Mouse (Mus musculus) stomach, postnatal 0 days (tissue): ENCODE measurements around the gene Sqstm1. TPM values are rescaled to one million over a fixed set of nuclear protein-coding genes. Genes with fewer than 3 reads are reported as not detected.
A peak's percentile ranks its signal among the peaks of the same experiment; 100 is the strongest.

Experiments used
- ATAC-seq: fragments of 200-750 bp; cut with Nextera tagmentation; 2 replicates; pipeline ENCODE4 v1.8.0; 2017; ENCODE audit not compliant: low FRiP score, low TSS enrichment
- DNase-seq: peaks from one replicate; pipeline ENCODE4 v3.0.0-alpha.2; 2016; ENCODE audit warnings: low spot score
- H3K27ac ChIP-seq: fragments of 300-500 bp; sonication (generic); replicated peaks from 2 replicates; pipeline ENCODE4 v1.5.1; 2014; ENCODE audit warnings: mild to moderate bottlenecking, control low read depth
- H3K27me3 ChIP-seq: fragments of 300-500 bp; sonication (generic); 2 replicates; pipeline ENCODE4 v1.6.1; 2014; ENCODE audit warnings: low read length; ENCODE audit not compliant: control insufficient read depth, insufficient read depth
- H3K36me3 ChIP-seq: fragments of 300-500 bp; sonication (generic); 2 replicates; pipeline ENCODE4 v1.6.1; 2014; ENCODE audit warnings: low read length, mixed read lengths; ENCODE audit not compliant: control insufficient read depth, insufficient read depth
- H3K4me1 ChIP-seq: fragments of 300-500 bp; sonication (generic); replicated peaks from 2 replicates; pipeline ENCODE4 v1.6.1; 2014; ENCODE audit warnings: antibody characterized with exemption; ENCODE audit not compliant: control insufficient read depth, insufficient read depth
- H3K4me2 ChIP-seq: fragments of 300-500 bp; sonication (generic); replicated peaks from 2 replicates; pipeline ENCODE4 v1.6.1; 2014; ENCODE audit warnings: low read depth, mild to moderate bottlenecking, control low read depth, moderate library complexity
- H3K4me3 ChIP-seq: fragments of 300-500 bp; sonication (generic); 2 replicates; pipeline ENCODE4 v1.5.1; 2014; ENCODE audit warnings: low read depth, low read length, control low read depth
- H3K9ac ChIP-seq: fragments of 300-500 bp; sonication (generic); 2 replicates; pipeline ENCODE4 v1.6.1; 2014; ENCODE audit warnings: mild to moderate bottlenecking, low read length, control low read depth, mixed read lengths
- H3K9me3 ChIP-seq: fragments of 300-500 bp; sonication (generic); 2 replicates; pipeline ENCODE4 v1.6.1; 2016; ENCODE audit warnings: low read length; ENCODE audit not compliant: control insufficient read depth
- CTCF ChIP-seq: IDR thresholded peaks from 2 replicates; pipeline ENCODE4 v1.5.1; 2016; ENCODE audit warnings: antibody characterized with exemption, low read depth, mild to moderate bottlenecking, moderate library complexity
- EP300 ChIP-seq: optimal IDR thresholded peaks from 2 replicates; pipeline ENCODE3; 2016; ENCODE audit warnings: antibody characterized with exemption
- WGBS: fragments of 180-500 bp; shearing (Covaris S2); extraction: QIAGEN DNeasy Blood & Tissue Kit; methylation state at CpG from one replicate; pipeline ENCODE4 v1.1.7; 2014; 5-methylcytosine and 5-hydroxymethylcytosine counted together
- polyA plus RNA-seq: library from polyadenylated mRNA; unstranded; fragments of >200 nt; fragmentation: Nextera tagmentation; extraction: Ambion mirVana; gene quantifications from 2 replicates; pipeline ENCODE4 v1.2.1, GENCODE M21; 2015

Sqstm1 gene
- polyA plus RNA-seq, 1 experiment from 2014 or later: 211 TPM

DNA sequence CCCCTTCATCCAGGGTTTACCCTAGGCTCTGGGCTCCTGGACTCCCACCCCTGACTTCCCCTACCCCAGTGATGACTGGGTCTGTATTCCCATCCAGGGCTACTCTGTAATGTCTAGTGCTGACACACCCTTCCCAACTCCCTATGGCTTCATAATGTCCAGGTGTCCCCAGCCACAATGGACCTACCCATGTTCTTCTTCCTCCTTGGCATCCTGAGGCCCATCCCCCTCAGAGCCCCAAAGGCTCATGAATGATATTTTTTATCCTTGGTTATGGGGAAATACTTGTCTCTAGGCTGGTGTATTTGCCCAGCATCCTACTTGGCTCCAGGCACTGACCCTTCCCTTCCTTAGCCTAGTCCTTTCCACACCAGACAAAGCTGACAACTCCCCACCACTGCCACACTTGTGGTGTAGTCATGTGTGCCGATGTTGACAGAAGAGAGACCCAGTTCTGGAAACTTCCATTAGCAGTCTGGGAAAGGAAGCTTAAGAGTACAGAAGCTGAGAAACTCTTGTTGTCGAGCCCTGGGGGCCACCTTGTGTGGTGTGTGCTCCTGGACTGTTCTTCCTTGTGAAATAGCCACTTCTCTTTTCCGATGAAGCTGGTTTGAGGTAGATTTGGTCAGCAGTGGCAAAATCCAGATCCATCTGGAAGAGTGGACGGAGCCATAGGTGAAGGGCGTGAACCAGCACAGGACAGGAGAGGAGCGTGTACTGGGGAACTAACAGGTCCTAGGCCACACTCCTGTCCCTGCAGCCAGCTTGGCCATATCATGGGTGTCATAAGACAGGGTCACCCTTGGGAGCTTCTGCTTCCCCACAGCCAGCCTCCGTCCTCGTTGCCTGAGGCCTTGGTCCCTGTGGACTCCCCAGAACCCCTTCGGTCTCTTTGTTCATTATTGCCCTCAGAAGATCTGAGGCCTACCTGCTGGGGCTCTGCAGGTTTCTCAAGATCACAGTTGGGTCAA lies 28.5 kb upstream of the Sqstm1 start:
- H3K4me3 ChIP-seq: no peak overlapping the region
- no peaks in the 10 kb centered on the region for H3K9me3 ChIP-seq
- H3K36me3 ChIP-seq: no peaks in the 10 kb centered on the region; the same call in 1 of the 2 replicates
- H3K27ac ChIP-seq: peak overlapping the region; percentile 24; the same call in 1 of the 2 replicates
- 0 out of 2 replicates have a peak, but pooled peaks cover 4% of the 10 kb centered on the region for H3K4me1 ChIP-seq
- no peak overlapping the region for H3K9ac ChIP-seq
- DNase-seq: no peak
- no peak for ATAC-seq
- H3K27me3 ChIP-seq: no peaks in the 10 kb centered on the region
- no peak overlapping the region for H3K4me2 ChIP-seq
- WGBS: 86% methylated on average over 9 of the region's 9 CpGs
- TF ChIP-seq EP300 (no peak), CTCF (no peak)

DNA sequence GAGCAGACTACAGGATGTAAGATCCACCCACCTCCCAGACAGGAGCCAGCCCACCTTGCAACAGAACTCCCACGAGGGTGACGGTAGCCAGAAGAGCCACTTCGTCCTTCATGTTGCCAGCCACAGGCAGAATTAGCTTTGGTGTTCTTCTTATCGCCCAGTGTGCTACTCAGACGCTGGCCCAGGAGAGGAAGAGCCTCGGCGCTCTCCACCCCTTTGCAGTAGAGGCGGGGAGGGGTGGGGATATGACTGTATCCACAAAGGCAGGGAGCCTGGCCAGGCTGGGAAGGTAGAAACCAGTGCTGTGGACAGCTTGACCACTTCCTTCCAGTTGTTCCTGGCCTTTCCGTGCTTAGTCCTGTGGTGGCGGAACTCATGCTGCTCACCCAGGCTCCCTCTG lies 27.7 kb upstream of the Sqstm1 start, which contains the start of gene Ltc4s:
Gene Ltc4s, minus strand, starts transcription at position 293 of the 400 bp plus-strand sequence.
- H3K9ac ChIP-seq: no peak within 1 kb of the TSS
- no peaks in the 10 kb centered on the region for H3K9me3 ChIP-seq
- peak; percentile 63 for ATAC-seq
- 0 out of 2 replicates have a peak, but pooled peaks cover 4% of the 10 kb centered on the region for H3K4me1 ChIP-seq
- H3K4me3 ChIP-seq: peak within 1 kb of the TSS; percentile 63; the same call in 1 of the 2 replicates
- 47% methylated on average over 10 of the region's 10 CpGs for WGBS
- peak within 1 kb of the TSS; percentile 24; the same call in 1 of the 2 replicates for H3K27ac ChIP-seq
- no peaks in the 10 kb centered on the region for H3K27me3 ChIP-seq
- peak; percentile 74 for DNase-seq
- peaks cover 6% of the 10 kb centered on the region for H3K36me3 ChIP-seq
- TF ChIP-seq CTCF (no peak), EP300 (no peak)
- peak within 1 kb of the TSS; percentile 97 for H3K4me2 ChIP-seq

DNA sequence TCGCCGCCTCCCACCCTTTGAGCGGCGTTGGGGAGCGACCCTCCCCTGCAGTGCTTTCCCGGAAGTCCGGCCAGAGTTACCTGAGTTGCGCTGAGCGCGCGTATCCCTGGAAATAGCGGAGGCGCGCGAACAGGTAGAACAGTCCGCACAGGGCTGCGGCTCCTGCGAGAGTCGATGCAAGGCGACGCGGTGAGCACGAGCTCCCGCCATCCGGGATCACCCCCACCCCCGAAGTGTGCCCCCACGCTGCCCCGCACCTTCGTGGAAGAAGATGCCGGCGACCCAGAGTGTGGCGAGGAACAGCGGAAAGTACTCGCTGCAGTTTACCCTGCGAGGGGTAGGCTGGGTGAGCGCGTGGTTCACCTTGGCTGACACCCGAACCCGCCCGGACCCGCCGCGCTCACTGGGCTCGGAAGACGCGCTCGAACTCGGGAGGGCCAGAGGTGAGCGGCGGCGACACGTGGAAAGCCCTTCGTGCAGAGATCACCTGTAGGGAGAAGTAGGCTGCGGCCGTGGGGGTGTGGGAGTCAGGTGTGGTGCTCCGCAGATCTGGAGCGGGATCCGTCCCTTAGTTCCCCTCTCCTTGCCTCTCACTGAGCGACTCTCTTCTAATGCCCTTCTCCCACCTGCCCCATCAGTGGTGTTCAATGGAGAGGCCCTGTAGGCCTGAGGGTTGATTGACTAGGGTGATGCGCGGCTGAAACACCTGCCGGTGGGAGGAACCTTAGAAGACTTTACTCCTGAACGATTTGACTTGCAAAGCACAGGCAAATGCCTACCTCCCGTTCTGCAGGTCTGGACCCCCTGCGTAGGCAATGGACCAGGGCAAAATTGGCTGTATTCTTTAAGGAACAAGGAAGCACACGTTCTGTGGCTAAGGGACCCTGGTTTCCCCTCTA lies 26.6 kb upstream of the Sqstm1 start:
- Histone ChIP-seq H3K27ac (no peak overlapping the region; the same call in 1 of the 2 replicates), H3K4me2 (peak overlapping the region; percentile 97), H3K4me1 (0 out of 2 replicates have a peak, but pooled peaks cover 4% of the 10 kb centered on the region), H3K4me3 (peak overlapping the region; percentile 63), H3K9ac (peak overlapping the region; percentile 60), H3K36me3 (peaks cover 12% of the 10 kb centered on the region), H3K9me3 (no peaks in the 10 kb centered on the region), H3K27me3 (no peaks in the 10 kb centered on the region)
- DNase-seq (peak; percentile 63), ATAC-seq (peak; percentile 36)
- 3% methylated on average over 64 of the region's 66 CpGs for WGBS
- TF ChIP-seq CTCF: no peak
- TF ChIP-seq EP300: no peak

DNA sequence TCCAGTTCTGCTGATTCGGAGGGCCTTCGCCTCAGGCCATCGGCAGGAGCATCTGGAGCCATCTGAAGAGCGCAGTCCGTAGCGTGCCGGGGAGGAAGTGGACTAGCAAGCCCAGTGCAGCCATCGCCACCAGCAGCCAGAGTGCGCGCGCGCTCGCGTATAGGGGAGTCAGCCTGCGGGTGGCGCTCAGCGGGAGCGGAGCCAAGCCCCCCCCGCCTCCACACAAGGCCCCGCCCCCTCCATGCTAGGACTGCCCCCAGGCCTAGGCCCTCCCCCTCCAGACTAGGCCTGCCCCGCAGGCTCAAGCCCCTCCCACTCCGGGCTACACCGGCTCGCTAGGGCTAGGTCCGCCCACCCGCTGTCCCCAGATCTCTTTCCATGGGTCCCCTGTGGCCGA lies 25.9 kb upstream of the Sqstm1 start:
- Histone ChIP-seq H3K36me3 (peaks cover 14% of the 10 kb centered on the region), H3K9ac (peak overlapping the region; percentile 60), H3K4me3 (peak overlapping the region; percentile 63), H3K4me1 (0 out of 2 replicates have a peak, but pooled peaks cover 4% of the 10 kb centered on the region), H3K27ac (no peak overlapping the region; the same call in 1 of the 2 replicates), H3K4me2 (peak overlapping the region; percentile 97), H3K27me3 (no peaks in the 10 kb centered on the region), H3K9me3 (no peaks in the 10 kb centered on the region)
- TF ChIP-seq EP300 (no peak), CTCF (peak; percentile 67)
- WGBS: 1% methylated on average over 27 of the region's 27 CpGs
- ATAC-seq: peak; percentile 89
- DNase-seq: peak; percentile 97

GRCm38 (mm10) chr11:50234606-50235005 lies 24.0 kb upstream of the Sqstm1 start:
- 96% methylated on average over 25 of the region's 25 CpGs for WGBS
- ATAC-seq: no peak
- TF ChIP-seq EP300 (no peak), CTCF (no peak)

More at GRCm38 (mm10) chr11:50234606-50235005, 24.0 kb upstream of the Sqstm1 start:
- Histone ChIP-seq H3K27ac (no peak overlapping the region), H3K4me3 (no peak overlapping the region), H3K9me3 (no peaks in the 10 kb centered on the region), H3K4me1 (peaks cover 5% of the 10 kb centered on the region; the same call in 1 of the 2 replicates), H3K4me2 (no peak overlapping the region), H3K27me3 (no peaks in the 10 kb centered on the region), H3K9ac (no peak overlapping the region), H3K36me3 (peaks cover 14% of the 10 kb centered on the region)
- DNase-seq: no peak
